Mouse (Mus musculus): ENCODE measurements around the gene Slc36a3. TPM values are rescaled to one million over a fixed set of nuclear protein-coding genes. Genes with fewer than 3 reads are reported as not detected.

Gene Slc36a3
- not detected for polyA plus RNA-seq (2012; fragmentation: generic; extraction: Trizol)

GRCm38 (mm10) chr11:55151608-55152007, at the start of gene Slc36a3:
TSS of gene Slc36a3 (minus strand) at chr11:55151708.
- Histone ChIP-seq H3K4me2 (ENCODE audit: low read depth) (no peak within 1 kb of the TSS), H3K4me3 (no peak within 1 kb of the TSS), H3K27me3 (ENCODE audit: control insufficient read depth, insufficient read depth, insufficient read length) (peaks cover 9% of the 10 kb centered on the region), H3K36me3 (ENCODE audit: control insufficient read depth, insufficient read depth) (no peaks in the 10 kb centered on the region), H3K79me2 (ENCODE audit: control insufficient read depth, insufficient read depth) (no peaks in the 10 kb centered on the region), H3ac (ENCODE audit: control insufficient read depth, insufficient read length) (no peak within 1 kb of the TSS)
- TF ChIP-seq SRF (IDR thresholded peaks at IDR 0.05; ENCODE audit: control insufficient read depth, insufficient read length, low read depth): no peak
- no peak for TF ChIP-seq E2F4 (IDR thresholded peaks at IDR 0.05; ENCODE audit: insufficient read depth)
- no peak for TF ChIP-seq POLR2AphosphoS2 (IDR thresholded peaks at IDR 0.05; ENCODE audit: insufficient read length, low read depth)
- TF ChIP-seq MYOD1 (IDR thresholded peaks at IDR 0.05; ENCODE audit: control insufficient read depth in 1 of 3, insufficient read length in 2 of 3, low read depth in 2 of 3): no peak
- TF ChIP-seq REST (IDR thresholded peaks at IDR 0.05; ENCODE audit: insufficient read depth, insufficient read length): no peak
- TF ChIP-seq TCF12 (IDR thresholded peaks at IDR 0.05; ENCODE audit: insufficient read depth, poor library complexity, severe bottlenecking): no peak
- no peak for TF ChIP-seq TCF3 (IDR thresholded peaks at IDR 0.05; ENCODE audit: insufficient read length, low read depth)
- TF ChIP-seq USF1 (IDR thresholded peaks at IDR 0.05; ENCODE audit: low read depth): no peak
- no peak for TF ChIP-seq CEBPB (IDR thresholded peaks at IDR 0.05; ENCODE audit: insufficient read depth, poor library complexity, severe bottlenecking)
- no peak for TF ChIP-seq POLR2A (IDR thresholded peaks at IDR 0.05; ENCODE audit: insufficient read length, low read depth)

- Histone ChIP-seq H3K79me2 (ENCODE audit: control insufficient read depth, insufficient read depth) (no peaks in the 10 kb centered on the region), H3K4me2 (ENCODE audit: low read depth) (no peak overlapping the region), H3ac (ENCODE audit: control insufficient read depth, insufficient read length) (no peak overlapping the region), H3K36me3 (ENCODE audit: control insufficient read depth, insufficient read depth) (no peaks in the 10 kb centered on the region), H3K27me3 (ENCODE audit: control insufficient read depth, insufficient read depth, insufficient read length) (no peaks in the 10 kb centered on the region), H3K4me3 (no peak overlapping the region)
- no peak for TF ChIP-seq POLR2AphosphoS2 (IDR thresholded peaks at IDR 0.05; ENCODE audit: insufficient read length, low read depth)
- TF ChIP-seq POLR2A (IDR thresholded peaks at IDR 0.05; ENCODE audit: insufficient read length, low read depth): no peak
- no peak for TF ChIP-seq MAX (IDR thresholded peaks at IDR 0.05; ENCODE audit: low read depth)
- no peak for TF ChIP-seq MYOD1 (IDR thresholded peaks at IDR 0.05; ENCODE audit: control insufficient read depth in 1 of 3, insufficient read length in 2 of 3, low read depth in 2 of 3)
- no peak for TF ChIP-seq REST (IDR thresholded peaks at IDR 0.05; ENCODE audit: insufficient read depth, insufficient read length)
- no peak for TF ChIP-seq TCF12 (IDR thresholded peaks at IDR 0.05; ENCODE audit: insufficient read depth, poor library complexity, severe bottlenecking)
- no peak for TF ChIP-seq SRF (IDR thresholded peaks at IDR 0.05; ENCODE audit: control insufficient read depth, insufficient read length, low read depth)
- no peak for TF ChIP-seq E2F4 (IDR thresholded peaks at IDR 0.05; ENCODE audit: insufficient read depth)
- no peak for TF ChIP-seq USF1 (IDR thresholded peaks at IDR 0.05; ENCODE audit: low read depth)
- no peak for TF ChIP-seq TCF3 (IDR thresholded peaks at IDR 0.05; ENCODE audit: insufficient read length, low read depth)
- no peak for TF ChIP-seq MYOG (IDR thresholded peaks at IDR 0.05; ENCODE audit: control insufficient read depth in 1 of 3, insufficient read depth in 1 of 3, insufficient read length in 2 of 3, low read depth in 2 of 3)
Observed at GRCm38 (mm10) chr11:55197740-55198510, 46.4 kb upstream of the Slc36a3 start.

GRCm38 (mm10) chr11:55197086-55197485, 45.6 kb upstream of the Slc36a3 start:
- no peak overlapping the region for H3ac ChIP-seq (ENCODE audit: control insufficient read depth, insufficient read length)
- H3K27me3 ChIP-seq (ENCODE audit: control insufficient read depth, insufficient read depth, insufficient read length): peaks cover under 1% of the 10 kb centered on the region
- H3K79me2 ChIP-seq (ENCODE audit: control insufficient read depth, insufficient read depth): no peaks in the 10 kb centered on the region
- no peak overlapping the region for H3K4me3 ChIP-seq
- no peak for TF ChIP-seq E2F4 (IDR thresholded peaks at IDR 0.05; ENCODE audit: insufficient read depth)
- TF ChIP-seq REST (IDR thresholded peaks at IDR 0.05; ENCODE audit: insufficient read depth, insufficient read length): no peak
- TF ChIP-seq USF1 (IDR thresholded peaks at IDR 0.05; ENCODE audit: low read depth): no peak
- no peak for TF ChIP-seq MYOG (IDR thresholded peaks at IDR 0.05; ENCODE audit: control insufficient read depth in 1 of 3, insufficient read depth in 1 of 3, insufficient read length in 2 of 3, low read depth in 2 of 3)
- no peak for TF ChIP-seq MYOD1 (IDR thresholded peaks at IDR 0.05; ENCODE audit: control insufficient read depth in 1 of 3, insufficient read length in 2 of 3, low read depth in 2 of 3)
- TF ChIP-seq POLR2AphosphoS2 (IDR thresholded peaks at IDR 0.05; ENCODE audit: insufficient read length, low read depth): no peak
- no peak for TF ChIP-seq SRF (IDR thresholded peaks at IDR 0.05; ENCODE audit: control insufficient read depth, insufficient read length, low read depth)
- no peak for TF ChIP-seq POLR2A (IDR thresholded peaks at IDR 0.05; ENCODE audit: insufficient read length, low read depth)
- TF ChIP-seq TCF12 (IDR thresholded peaks at IDR 0.05; ENCODE audit: insufficient read depth, poor library complexity, severe bottlenecking): no peak
- no peak for TF ChIP-seq MAX (IDR thresholded peaks at IDR 0.05; ENCODE audit: low read depth)
- TF ChIP-seq CEBPB (IDR thresholded peaks at IDR 0.05; ENCODE audit: insufficient read depth, poor library complexity, severe bottlenecking): no peak
- no peak for TF ChIP-seq TCF3 (IDR thresholded peaks at IDR 0.05; ENCODE audit: insufficient read length, low read depth)
- no peak overlapping the region for H3K4me2 ChIP-seq (ENCODE audit: low read depth)
- H3K36me3 ChIP-seq (ENCODE audit: control insufficient read depth, insufficient read depth): no peaks in the 10 kb centered on the region

- Histone ChIP-seq H3K4me2 (ENCODE audit: low read depth) (no peak overlapping the region), H3K79me2 (ENCODE audit: control insufficient read depth, insufficient read depth) (no peaks in the 10 kb centered on the region), H3K27me3 (ENCODE audit: control insufficient read depth, insufficient read depth, insufficient read length) (peaks cover 14% of the 10 kb centered on the region), H3K4me3 (no peak overlapping the region), H3ac (ENCODE audit: control insufficient read depth, insufficient read length) (no peak overlapping the region), H3K36me3 (ENCODE audit: control insufficient read depth, insufficient read depth) (no peaks in the 10 kb centered on the region)
- TF ChIP-seq CEBPB (IDR thresholded peaks at IDR 0.05; ENCODE audit: insufficient read depth, poor library complexity, severe bottlenecking) (no peak), MYOG (IDR thresholded peaks at IDR 0.05; ENCODE audit: control insufficient read depth in 1 of 3, insufficient read depth in 1 of 3, insufficient read length in 2 of 3, low read depth in 2 of 3) (no peak), POLR2A (IDR thresholded peaks at IDR 0.05; ENCODE audit: insufficient read length, low read depth) (no peak), MAX (IDR thresholded peaks at IDR 0.05; ENCODE audit: low read depth) (no peak), MYOD1 (IDR thresholded peaks at IDR 0.05; ENCODE audit: control insufficient read depth in 1 of 3, insufficient read length in 2 of 3, low read depth in 2 of 3) (no peak), USF1 (IDR thresholded peaks at IDR 0.05; ENCODE audit: low read depth) (no peak), TCF12 (IDR thresholded peaks at IDR 0.05; ENCODE audit: insufficient read depth, poor library complexity, severe bottlenecking) (no peak), E2F4 (IDR thresholded peaks at IDR 0.05; ENCODE audit: insufficient read depth) (no peak), TCF3 (IDR thresholded peaks at IDR 0.05; ENCODE audit: insufficient read length, low read depth) (no peak), REST (IDR thresholded peaks at IDR 0.05; ENCODE audit: insufficient read depth, insufficient read length) (no peak), POLR2AphosphoS2 (IDR thresholded peaks at IDR 0.05; ENCODE audit: insufficient read length, low read depth) (no peak), SRF (IDR thresholded peaks at IDR 0.05; ENCODE audit: control insufficient read depth, insufficient read length, low read depth) (no peak)
Observed at GRCm38 (mm10) chr11:55190216-55190615, 38.7 kb upstream of the Slc36a3 start.
